Mouse (Mus musculus) mammary gland, adult 2 months (tissue): ENCODE results near the gene Nodal. TPM values are rescaled to one million over a fixed set of nuclear protein-coding genes. Genes with fewer than 3 reads are reported as not detected.

Source experiments
- polyA plus RNA-seq: library from polyadenylated mRNA; depleted of rRNA; stranded (reverse); fragments of >200 nt; gene quantifications from 2 replicates; pipeline ENCODE4 v1.2.3, GENCODE M21; 2012; ENCODE audit warnings: low replicate concordance; rRNA removed

Gene Nodal
- polyA plus RNA-seq: 0.04 and 0.16 TPM in 2 replicates

GRCm38 (mm10) chr10:61417672-61418071 is at the start of gene Nodal:
Gene Nodal (plus strand): TSS chr10:61417972.

GRCm38 (mm10) chr10:61383021-61383714 is 34.6 kb upstream of the Nodal start, which contains the start of gene Pald1:
Gene Pald1 (minus strand): TSS chr10:61383530.

GRCm38 (mm10) chr10:61452645-61453044 is 34.9 kb downstream of the Nodal start, which contains the start of gene Eif4ebp2:
Gene Eif4ebp2 (minus strand): TSS chr10:61452661.

Other genes starting within 250 kb of the Nodal start
- gene Tbata, start 246.0 kb upstream of the Nodal start, polyA plus RNA-seq: 0.76 and 1.1 TPM in 2 replicates
- gene Adamts14, start 144.5 kb upstream of the Nodal start, polyA plus RNA-seq: 4.3 and 7.4 TPM in 2 replicates
- gene Prf1, start 120.1 kb upstream of the Nodal start, polyA plus RNA-seq: 6.2 and 10.7 TPM in 2 replicates
- 23.7 and 27.5 TPM in 2 replicates for gene Pald1, start 34.4 kb upstream of the Nodal start, polyA plus RNA-seq
- gene Eif4ebp2, start 34.7 kb downstream of the Nodal start, polyA plus RNA-seq: 161 and 181 TPM in 2 replicates
- 6.8 and 43.1 TPM in 2 replicates for gene Lrrc20, start 57.8 kb downstream of the Nodal start, polyA plus RNA-seq
- 0.33 and 0.60 TPM in 2 replicates for gene Npffr1, start 177.5 kb downstream of the Nodal start, polyA plus RNA-seq
- gene Ppa1, start 230.6 kb downstream of the Nodal start, polyA plus RNA-seq: 47.5 and 52.5 TPM in 2 replicates